Mouse (Mus musculus) cerebellum, adult 11 months (tissue): Measurements from ENCODE around the gene Gca.
A peak's percentile ranks its signal among the peaks of the same experiment; 100 is the strongest.

Experiments
- DNase-seq: peaks from one replicate; pipeline ENCODE4 v3.0.0; 2022

Gca gene

DNA sequence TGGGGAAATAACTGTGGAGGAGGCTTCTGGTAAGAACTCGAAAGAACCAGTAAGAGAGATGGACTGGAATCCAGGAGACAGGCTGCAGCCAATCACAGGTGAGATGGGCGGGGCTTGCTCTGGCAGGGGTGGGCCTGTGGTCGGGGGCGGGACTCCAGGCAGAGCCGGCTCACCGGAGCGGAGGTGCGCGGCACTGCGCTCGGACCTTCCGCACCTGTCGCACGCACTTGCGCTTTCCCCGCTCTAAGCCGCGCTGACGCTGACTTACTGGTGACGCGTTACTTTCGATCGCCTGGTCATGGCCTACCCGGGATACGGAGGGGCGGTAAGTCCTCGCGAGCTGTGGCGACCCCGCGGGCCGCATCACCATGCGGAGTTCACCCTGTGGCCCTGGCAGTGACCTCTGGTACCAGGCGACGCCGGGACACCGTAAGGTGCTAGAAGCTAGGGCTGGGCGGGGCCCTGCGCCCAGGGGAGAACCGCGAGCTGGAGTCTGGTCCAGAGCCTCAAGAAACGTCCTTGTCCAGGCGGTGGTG, at the start of gene Gca:
Gene Gca (plus strand): TSS at position 151 of the 536 bp plus-strand sequence.
- DNase-seq: peak; percentile 45

GRCm38 (mm10) chr2:62618934-62619341, 45.1 kb upstream of the Gca start:
- no peak for DNase-seq

GRCm38 (mm10) chr2:62619679-62620078, 44.4 kb upstream of the Gca start:
- DNase-seq: no peak

DNA sequence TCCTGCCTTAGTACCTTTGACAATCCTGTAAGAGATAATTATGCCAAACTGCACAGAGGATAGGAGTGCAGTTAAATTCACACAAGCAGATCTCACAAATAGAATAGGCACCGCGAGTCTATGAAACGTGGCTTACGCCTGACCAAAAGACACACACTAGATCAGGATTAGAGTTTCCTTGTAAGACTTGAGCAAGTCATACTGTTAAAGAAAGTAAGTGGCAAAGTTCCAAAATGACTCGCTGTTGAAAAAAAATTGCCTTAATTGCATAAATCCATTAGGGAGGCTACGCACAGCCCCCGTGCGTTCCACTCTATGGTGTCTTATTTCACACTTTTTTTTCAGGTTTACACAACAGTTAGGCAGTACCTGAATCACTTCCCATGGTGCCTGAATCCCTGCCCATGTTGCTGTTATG, 41.1 kb upstream of the Gca start:
- DNase-seq: no peak

- no peak for DNase-seq
Observed at GRCm38 (mm10) chr2:62627728-62628127, 36.4 kb upstream of the Gca start.

GRCm38 (mm10) chr2:62628356-62628755, 35.7 kb upstream of the Gca start:
- no peak for DNase-seq

DNA sequence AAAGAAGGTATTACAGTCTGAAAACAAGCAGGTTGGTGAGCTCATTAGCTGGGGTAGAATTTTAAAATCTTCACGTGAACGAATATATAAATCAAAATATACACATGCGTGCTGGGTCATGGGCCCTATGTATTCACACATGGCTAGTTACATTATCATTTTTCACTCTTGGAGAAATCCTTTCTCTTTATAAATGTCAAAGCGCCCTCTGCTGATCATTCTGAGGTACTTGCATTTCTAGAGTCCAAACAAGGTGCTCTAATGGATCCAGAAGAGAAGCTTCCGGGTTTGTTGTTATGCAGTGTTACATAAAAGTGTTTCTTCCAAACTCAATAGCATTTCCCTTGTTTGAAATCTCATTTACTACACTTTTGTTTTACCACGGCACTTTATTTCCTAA, 33.6 kb upstream of the Gca start:
- DNase-seq: no peak

DNA sequence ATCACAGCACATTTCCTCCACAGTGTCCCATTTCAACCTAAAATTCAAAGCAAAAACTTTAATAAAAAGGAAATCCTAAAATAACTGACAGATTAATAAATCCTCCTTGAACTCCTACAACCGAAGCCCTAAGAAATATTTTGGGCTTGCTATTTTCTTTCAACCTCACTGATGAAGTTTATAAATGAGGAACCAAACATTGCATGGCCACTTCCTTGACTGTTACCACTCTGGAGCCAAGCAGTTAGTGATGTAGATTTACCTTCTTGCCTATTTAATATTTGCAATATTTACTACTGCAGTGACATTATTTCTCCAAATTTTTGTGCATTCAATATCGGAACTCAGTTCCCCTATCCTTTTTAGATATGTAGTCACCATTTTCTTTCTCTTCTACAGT, 24.2 kb upstream of the Gca start:
- no peak for DNase-seq

DNA sequence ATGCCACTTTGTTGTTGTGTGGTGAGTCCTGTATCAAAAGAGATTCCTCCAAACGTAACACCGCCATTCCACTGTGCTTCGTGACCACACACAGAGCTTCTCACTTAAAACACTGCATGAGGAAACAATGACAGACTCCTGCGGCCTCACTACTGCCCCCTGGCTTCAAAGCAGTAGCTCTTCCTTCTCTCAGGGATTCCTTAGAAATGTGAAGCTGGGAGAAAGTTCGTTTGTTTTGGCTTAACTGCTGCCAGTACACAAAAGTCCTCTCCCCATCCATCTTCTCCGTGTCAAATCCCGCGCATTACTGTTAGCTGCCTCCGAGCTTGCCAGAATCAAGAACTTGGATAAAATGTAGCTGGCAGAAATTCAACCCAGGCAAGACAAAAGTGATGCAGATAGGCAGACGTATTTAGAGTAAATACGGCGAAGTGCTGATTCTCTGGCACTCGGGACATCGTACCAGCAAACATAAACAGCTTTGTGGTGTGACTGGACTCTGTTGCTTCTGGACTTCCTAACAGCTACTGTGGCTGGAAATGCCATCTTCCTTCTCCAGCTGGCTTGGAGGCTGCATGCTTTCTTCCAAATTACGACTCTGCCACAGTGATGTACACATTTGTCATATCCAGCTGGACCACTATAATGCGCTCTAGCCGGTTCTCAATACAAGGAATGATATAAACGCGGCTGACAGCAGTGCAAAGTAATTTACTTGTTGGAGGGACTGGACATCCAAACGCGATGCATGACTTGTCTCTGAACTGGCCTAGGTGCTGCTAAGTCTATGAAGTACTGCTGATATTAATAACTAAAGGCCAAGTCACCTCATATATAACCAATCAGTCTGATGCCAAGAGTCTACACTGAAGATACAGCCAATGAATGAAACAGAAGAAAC, 20.4 kb upstream of the Gca start:
- no peak for DNase-seq

DNA sequence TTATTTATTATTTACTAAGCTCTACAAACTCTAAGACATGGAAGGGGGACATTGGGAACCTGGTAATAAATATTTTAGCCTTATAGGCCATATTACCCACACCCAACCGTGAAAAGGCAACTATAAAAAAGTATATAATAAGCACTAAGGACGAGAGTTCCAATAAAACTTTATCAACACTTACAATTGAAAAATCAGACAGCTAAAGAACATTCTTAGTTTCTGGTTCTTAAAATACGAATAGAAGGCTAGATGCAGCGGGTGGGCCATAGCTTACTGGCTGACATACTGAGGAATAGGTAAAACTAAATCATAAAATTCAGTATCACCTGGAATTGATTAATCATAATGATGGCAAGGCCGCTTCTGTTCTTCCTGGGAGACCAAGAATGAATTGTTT, 19.2 kb upstream of the Gca start:
- no peak for DNase-seq

GRCm38 (mm10) chr2:62645475-62645874, 18.6 kb upstream of the Gca start:
- no peak for DNase-seq

- peak; percentile 6 for DNase-seq
Observed at GRCm38 (mm10) chr2:62646014-62646645, 18.0 kb upstream of the Gca start, which contains the start of gene Ifih1. Gene Ifih1, minus strand, starts transcription at chr2:62646255.

- DNase-seq: no peak
Observed at GRCm38 (mm10) chr2:62646671-62647289, 17.3 kb upstream of the Gca start.

DNA sequence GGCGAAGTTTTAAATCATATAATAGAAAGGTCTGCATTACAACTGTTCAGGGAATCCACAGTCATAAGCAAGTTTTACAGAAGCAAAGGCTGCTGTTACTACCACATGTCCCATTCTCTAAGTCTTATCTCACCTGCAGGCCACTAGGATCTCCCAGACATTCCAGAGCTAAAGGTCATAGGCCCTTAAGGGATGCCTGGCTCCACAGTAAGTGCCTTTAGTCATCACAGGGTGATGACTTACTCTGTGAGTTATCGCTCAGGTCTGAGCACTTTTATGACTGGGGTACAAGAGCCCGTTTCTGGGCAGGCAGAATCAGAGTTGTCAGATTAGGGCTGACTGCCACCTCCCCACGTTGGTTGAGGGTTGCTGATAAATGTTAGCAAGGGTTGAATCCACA, 12.2 kb upstream of the Gca start:
- no peak for DNase-seq

DNA sequence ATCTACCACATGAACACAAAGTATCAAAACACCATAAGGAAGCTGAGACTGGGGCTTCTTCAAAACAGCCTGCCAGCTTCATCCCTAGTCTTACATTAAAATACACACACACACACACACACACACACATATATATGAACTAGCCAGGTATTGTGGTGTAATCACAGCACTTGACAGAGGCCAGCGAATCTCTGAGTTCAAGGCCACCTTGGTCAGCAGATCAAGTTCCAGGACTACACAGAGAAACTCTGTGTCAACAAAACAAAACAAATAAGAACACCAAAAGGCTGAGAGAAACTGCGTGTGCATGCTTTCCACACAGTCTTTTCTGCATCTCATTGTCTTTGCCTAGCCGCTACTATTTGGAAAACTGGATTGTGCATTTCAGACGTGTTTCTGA, 11.6 kb upstream of the Gca start:
- DNase-seq: no peak

DNA sequence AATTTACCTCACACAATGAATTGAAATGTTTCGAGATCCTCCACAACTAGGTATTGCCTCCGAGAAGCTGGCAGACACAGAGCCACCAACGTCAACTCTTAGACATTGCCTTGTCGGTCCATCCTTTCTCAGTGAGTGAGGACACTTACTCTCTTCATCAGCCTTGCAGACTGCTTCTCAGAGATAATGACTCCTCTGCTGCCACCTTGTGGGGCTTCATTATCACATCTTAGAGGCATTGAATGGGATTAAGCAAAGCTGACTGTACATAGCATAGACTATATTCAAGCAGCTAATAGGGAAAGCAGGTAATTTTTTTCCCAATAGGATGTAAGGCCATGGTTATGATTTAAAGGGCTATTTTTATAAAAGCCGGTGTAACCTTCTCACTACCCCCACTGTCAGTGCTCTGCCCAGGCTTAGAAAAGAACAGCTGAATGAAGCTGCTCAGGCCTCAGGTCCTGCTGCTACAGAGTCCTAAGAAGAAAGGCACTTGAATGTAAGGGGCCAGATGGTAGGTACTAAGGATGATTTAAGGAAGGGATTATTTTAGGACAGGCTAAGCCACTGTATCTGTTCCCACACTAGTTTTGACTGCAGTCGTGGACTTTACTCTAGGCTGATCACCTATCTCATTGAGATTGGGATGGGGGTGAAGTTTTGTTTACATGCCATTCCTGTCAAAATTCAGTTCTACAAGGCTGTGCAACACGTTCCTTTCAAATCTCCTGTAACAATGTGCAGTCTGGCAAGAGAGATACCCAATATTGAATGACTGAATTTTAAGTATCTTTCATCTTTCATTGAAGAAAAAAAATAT, 9.4 kb upstream of the Gca start:
- peak; percentile 9 for DNase-seq

- no peak for DNase-seq
Observed at GRCm38 (mm10) chr2:62656072-62656471, 8.0 kb upstream of the Gca start.

- DNase-seq: no peak
Observed at GRCm38 (mm10) chr2:62660565-62660964, 3.5 kb upstream of the Gca start.

GRCm38 (mm10) chr2:62662560-62662959, 1.5 kb upstream of the Gca start:
- DNase-seq: peak; percentile 2

DNA sequence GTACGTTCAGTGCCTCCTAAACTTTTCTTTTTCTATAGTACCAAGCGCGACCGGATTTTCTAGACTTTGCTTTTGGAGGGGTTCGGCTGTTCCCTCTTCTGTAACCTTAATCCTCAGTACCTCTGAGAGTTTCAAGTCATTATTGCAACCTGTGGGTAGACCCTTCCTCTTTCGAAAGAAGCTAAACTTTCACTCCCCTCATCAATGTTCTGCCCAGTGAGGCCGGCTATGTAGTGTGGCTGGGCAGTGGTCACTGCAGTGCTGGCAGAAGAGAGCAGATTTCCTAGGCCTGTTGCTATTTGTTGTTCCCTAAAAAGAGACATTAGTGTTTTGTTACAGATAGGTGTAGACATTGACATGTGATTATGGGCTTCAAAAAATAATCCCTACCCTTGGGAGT, 754 bp downstream of the Gca start:
- no peak for DNase-seq

DNA sequence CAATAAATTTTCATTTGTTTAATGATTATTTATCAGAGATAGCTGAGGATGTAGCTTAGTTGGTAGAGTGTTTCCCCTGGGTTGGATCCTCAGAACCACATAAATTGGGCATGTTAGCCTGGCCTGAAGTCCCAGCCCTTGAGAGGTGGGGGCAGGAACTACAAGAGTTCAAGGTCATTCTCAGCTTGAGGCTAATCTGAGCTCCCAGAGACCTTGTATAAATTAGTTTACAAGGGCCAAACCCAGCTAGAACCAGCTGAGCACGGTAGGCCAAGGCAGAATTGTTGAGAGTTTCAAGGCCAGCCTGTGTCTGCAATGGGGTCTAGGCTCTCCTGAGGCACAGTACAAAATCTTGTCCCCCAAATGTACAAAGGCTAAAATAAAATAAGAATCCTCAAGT, 1.5 kb downstream of the Gca start:
- DNase-seq: no peak

DNA sequence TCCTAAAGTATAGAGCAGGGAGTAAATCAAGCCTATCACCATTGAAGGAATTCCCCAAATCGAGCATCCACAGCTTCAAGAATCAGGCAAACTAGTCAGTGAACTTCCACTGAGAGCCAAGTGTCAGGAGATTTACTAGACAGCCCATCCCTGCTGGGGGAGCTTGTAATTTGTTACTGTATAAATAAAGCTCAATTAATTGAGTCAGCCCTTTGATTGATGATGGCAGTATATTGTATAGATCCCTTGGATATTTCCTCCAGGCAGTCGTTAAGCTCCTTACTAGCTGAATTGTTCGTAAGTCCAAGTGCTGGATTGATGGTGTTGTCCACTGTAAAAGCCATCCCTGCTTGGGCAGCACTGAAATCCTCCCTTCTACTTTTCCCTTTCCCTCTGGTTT, 5.8 kb downstream of the Gca start:
- DNase-seq: no peak

DNA sequence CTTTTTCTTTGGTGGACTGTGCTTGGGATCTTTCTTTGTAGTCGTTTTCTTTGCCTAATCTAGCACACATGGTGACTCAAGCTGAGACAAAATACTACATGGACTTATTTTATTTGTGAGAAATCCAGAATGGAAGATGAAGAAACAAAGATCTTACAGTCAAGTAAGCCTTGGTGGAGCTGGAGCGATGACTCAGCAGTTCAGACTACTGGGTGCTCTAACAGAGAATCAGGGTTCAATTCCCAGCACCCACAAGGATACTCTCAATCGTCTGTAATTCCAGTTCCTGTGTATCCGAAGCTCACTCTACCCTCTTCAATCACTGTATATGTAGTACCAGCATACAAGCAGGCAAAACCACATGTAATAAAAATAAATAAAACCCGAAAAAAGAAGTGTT, 6.2 kb downstream of the Gca start:
- DNase-seq: no peak
